Mouse (Mus musculus): ENCODE measurements at regions not wholly inside any gene's neighbourhood (a gene's known extent, or its start where the extent isn't known, plus 50 kb on each side); places are given as distances from the start of the nearest gene placed in this dataset.

DNA sequence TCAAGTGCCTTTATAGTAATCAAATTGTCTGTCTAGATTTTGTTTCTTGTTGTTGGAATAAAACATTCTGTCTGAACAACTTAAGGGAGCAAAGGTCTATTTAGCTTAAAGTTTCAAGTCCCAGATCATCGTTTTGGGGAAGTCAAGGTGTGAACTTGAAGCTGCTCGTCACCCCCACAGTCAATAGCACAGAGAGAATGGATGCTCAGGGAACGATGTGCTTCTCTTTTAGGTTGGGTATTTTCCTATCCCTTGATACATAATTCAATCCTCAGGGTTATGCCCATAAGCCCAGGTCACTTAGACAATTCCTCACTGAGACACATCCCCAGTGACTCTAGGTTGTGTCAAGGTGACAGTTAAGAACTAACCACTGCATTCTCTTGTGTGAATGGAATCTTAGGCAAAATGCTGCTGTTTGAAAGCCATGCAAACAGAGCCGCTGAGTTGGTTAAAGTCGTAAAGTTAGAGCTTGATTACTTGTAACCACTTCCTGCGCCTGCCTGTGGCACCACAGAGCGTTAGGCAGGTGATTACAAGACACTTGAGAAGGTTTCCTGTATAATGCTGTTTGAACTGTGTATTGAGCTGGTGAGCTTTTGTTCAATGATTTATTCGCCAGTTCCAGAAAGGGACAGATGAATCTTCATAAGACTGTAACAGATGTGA, 170.2 kb downstream of the Btg1 start:
- peak; percentile 9 for DNase-seq (ENCODE audit: low read depth, low spot score)

DNA sequence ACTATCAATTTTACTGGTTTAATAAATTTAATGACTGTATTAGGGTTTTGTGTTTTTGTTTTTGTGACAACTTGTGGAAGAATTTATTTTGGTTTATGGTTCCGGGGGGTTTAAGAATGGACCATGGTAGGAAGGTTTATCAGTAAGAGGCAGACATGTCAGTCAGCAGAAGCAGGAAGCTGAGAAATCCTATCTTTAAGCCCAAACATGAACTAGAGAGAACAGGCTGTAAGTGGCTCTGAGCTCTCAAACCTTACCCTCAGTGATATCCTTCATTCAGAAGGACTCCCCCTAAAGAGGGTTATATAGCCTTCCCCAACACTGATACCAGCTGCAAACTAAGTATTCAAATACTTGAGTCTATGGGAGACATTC, 170.8 kb downstream of the Btg1 start:
- no peak for DNase-seq (ENCODE audit: low read depth, low spot score)

DNA sequence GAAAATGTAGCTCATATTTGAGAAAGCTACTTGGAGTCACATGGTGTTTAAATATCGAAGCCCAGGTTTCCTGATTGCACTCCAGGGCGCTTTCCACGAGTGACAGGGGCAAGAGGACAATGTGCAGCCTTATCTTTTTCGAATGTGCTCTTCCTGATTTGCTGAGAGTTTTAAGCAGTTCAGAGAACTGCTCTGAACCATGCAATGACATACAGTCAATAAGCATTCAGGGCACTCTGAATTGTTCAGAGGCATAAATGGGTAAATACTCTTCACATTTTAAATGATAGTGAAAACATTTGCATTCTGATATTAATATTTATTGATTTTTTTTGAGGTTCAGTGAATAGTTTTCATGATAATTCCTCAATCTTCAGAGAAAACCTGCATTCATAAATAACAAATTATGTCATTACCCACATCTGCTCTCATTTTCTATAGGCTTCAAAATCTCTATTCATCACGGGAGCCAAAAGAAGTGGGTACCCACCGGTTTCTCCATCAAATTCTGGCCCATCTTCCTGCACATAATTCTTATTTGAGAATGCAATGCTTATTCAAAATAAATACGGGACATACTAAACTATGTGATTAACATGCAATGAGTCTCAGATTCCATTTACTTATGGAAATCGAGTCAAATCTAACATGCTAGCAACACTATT, 171.7 kb downstream of the Btg1 start:
- no peak for DNase-seq (ENCODE audit: low read depth, low spot score)

DNA sequence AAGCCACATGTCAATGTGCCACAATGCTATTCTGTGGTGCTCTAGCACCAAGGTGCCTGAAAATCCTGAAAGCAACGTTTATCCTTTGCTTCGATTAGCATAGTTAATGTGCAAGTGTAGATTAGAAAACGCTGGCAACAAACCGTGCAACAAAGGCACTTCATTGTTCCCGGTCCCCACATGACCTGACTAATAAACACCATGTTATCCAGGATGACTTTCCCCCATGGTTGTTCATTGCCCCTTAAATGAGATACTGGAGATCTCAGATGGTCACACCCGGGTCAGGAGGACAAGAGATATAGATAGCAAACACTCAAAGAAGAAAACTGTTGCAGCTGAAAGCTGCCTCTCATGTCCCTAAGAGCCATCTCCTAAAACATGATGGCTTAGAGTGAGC, 180.3 kb downstream of the Btg1 start:
- no peak for DNase-seq (ENCODE audit: low read depth, low spot score)

DNA sequence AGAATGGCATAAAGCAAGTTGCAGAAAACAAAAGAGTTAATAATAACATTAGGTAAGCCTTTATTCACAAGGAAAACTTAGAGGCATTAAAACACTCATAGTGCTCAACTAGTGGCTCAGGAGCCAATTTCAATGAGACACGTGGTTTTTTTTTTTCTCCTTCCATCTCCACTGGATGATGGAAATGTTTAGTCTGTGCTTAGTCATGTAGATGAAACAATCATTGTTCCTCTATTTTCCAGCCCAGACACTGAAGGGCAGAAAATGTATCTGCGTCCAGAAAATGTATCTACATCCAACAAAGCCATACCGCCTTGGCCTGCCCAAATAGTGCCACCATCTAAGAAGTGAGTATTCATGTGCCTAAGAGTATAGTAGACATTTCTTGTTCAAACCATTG, 184.0 kb downstream of the Btg1 start:
- no peak for DNase-seq (ENCODE audit: low read depth, low spot score)

DNA sequence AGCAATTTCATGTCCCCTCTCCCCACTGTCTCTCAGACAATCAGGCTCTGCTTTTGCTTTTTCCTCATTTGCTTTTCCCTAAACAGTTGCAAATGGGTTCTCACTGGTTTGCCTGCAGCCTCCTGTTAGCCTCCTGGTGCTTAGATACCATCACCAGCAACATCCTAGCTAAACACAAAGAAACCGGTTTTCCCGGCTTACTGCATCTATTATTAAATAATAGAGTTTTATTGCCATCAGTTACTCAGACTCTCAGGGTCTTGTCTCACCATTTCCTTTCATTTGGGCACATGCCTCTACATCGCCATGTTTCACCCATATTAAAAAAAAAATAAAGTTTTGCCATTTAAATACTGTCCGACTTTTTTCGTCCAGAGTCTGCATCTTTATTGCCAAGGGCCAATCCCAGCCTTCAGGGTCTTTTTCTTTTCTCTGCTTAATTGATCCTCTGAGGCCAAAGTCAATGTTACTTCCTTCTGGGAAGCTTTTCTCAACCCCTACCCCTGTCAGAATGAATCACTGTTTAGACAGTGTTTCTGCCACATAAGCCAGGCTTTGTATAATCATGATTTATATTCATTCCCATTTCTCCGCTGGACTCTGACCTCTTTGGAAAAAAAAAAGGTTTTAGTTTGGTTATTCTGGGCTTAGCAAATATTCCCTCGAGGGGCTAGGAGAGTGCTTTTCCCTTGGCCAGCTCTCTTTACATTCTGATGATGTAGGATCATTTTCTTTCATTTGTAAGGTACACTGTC, 187.4 kb downstream of the Btg1 start:
- no peak for DNase-seq (ENCODE audit: low read depth, low spot score)

DNA sequence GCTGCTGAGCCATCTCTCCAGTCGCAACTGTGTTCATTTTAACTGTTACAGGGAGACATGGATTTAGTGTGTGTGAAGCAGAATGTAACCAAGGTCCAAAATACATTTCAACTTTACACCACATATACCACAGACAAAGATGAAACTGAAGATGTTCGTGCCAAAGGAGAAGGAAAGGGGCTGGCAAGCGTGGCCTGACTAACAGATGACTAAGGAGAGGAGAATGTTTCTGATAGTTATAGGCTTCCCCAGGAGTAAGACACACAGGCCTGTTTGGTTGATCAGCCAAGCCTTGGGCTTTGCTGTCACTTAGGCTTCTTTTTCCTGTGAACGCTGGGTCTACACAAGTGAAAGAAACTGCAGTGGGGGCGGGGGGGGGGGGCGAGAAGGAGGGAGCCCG, 189.8 kb downstream of the Btg1 start:
- DNase-seq (ENCODE audit: low read depth, low spot score): no peak

DNA sequence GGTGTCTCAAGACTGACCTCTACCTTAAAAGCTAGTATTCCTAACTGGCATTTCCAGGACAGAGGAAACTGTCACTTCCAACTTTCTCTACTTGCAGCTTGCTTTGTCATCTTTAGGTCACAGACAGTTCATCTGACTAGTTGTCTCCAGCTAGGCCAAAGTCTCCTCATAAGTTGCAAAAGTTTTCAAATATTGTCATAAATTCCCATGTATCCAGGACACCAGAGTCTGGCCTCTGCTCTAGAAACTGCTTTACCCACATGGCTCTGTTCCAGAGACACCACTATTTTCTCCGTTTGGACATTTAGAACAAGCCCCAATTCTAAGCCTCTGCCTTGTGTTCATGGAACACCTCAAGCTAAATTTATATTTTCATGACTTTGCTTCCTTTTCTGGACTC, 205.0 kb downstream of the Btg1 start:
- no peak for DNase-seq (ENCODE audit: low read depth, low spot score)

DNA sequence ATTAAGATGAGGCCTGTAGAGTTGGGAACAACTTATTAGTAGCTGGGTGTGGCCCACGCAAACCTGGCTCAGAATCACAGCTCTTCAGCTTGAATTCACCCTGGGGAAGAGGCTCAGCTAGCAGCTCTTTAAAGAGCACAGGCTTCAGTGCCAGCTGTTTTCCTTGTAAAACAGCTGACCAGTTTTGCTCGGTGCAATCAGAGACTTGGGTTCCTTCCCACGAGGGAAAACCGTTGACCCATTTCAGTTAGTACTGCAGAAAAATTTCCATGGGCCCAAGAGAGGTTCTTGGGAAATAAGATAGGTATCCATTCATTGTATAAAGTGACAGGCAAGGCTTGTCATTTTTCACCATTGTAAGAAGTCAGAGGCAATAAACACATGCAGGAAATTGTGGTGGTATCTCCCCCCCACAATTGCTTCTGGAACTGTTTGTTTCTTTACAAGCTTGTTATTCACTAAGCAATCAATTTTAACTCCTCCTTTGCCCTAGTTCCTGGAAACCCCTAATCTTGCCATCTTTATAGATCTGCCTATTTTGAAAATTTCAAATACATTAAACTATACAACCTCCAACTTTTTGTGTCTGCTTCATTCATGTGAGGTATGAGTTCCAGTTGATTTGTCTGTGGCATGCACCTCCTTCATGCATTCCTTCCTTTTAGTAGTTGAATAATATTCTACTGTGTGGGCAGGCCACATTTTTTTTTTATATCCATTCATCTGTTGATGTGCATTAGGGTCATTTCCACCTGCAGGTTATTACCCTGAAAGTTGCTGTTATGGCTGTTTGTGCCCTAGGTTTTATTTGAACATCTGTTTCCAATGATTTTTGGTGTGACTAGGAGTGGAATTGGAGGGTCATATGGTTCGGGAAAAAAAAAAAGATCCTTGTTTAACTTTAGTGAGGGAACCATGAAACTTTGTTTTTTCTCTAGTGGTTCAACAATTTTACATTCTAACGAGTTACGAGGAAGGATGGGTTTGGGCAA, 205.8 kb downstream of the Btg1 start:
- DNase-seq (ENCODE audit: low read depth, low spot score): no peak

DNA sequence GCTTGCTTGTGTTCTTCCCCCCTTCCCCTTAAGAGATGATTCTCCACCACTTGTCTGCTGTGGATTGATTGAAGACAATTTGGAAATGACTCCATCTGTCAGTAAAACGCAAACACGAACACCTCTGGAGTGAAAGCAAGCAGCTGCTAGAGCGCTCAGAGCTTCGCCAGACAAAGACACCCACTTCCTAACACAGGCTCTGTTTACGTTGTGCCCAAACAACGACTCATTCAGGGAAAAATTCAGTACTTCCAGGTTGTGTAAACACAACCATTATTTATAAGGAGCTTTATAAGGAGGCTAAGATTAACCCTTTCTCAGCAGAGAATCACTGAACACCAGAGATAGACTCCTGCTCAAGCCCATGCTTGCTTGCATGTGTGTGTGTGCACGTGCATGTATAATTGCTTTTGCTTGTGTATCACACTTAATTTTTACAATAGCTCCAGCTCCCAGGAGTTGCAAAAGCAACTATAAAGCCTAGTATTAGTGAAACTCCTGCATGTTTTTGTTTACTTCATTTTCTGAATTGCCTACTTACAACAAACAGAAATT, 209.5 kb downstream of the Btg1 start:
- no peak for DNase-seq (ENCODE audit: low read depth, low spot score)

DNA sequence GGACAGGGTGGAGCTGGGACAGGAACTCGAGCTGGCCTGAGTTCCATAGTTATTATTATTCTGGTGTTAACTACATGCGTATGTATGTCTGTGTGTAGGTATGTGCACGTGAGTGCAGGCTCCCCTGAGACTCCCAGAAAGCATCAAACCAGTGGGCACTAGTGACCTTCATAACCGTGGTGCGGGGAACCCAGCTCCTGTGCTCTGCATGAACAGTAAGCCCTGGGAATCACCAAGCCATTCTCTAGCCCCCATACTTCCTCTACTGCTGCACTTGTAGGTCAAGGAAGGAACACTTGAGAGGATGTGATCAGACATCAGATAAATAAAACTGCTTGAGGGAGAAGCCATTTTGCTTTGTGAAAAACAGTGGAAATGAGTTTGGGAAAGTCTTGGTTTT, 211.2 kb downstream of the Btg1 start:
- DNase-seq (ENCODE audit: low read depth, low spot score): no peak

DNA sequence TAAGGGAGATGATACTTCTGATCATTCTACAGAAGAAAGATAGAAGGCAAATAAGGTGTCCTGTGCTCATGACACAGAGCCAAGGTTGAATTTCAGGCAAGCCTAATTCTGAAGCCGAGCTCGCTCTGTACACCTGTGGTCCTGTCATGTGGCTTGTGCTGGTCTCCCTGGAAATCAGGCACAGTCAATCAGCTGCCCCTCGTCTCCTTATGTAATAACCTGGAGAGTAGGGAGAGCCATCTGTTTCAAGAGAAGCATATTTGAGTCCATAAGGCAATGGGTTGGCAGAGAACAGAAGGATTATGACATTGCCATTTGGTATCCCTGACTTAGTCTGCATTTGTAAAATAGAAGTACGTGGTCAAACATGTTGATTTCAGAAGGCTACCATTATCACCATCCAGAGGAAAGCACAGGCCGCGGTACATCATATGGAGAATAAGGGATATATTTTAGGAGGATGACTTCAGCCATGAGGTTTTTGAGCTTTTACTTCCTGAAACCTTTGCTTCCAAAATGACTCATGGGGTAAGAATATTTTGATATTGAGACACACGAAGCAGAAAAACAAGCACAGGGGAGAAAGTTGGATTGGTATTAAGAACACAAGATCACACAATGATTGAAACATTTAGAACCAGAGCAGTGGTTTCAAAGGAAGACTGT, 211.9 kb downstream of the Btg1 start:
- no peak for DNase-seq (ENCODE audit: low read depth, low spot score)

DNA sequence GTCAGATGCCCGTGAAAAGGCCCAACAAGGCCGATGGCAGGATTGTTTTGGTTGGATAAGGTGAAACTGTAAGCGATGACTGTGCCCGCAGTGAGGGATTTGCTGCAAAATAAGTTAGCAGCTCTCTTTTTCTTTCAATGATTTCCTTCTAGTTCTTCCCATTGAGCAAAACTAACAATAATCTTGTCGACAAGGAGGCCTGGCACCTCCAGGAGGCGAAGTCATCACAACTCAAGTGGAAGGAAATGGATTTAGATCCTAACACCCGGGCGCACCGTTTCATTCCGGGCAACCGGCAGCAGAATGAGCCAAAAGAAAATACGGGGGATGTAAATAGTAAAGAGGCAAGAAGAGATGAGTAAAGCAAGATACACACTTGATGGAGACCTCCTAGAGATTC, 214.3 kb downstream of the Btg1 start:
- no peak for DNase-seq (ENCODE audit: low read depth, low spot score)

DNA sequence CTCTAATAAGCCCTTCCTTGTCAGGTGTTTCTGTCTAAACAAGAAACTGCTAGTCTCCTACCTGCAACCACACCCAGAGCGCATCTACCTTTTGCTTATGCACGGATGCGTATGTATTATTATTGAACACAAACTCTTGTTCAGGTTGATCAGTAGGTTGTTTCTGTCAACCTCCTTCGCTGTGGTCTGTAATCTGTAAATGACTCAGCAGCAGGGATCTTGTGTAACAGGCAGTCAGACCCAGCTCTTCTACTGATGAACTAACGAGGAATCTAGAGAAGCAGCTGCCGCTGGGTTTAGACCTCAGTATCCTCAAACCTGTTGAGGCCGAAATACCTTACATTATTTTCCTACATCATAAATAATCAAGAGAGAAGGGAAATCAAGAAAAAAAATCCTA, 220.4 kb downstream of the Btg1 start:
- no peak for DNase-seq (ENCODE audit: low read depth, low spot score)

DNA sequence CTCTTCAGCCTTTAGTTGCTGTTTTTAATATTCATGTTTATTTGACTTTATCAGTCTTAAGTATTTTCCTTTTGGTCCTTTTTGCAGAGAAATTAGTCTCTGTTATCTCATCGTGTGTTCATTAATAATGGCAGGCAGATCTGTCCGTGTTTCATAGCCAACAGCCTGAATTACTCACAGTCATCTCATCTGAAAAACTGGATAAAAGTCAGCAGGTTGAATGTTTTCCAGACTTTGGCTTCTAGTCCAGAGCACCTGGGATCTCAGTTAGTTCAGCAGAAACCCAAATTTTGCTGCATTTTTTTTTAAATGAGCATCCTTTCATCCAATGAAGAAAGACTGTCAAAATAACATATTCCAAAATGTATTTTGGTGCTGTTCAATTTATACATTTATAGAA, 224.3 kb downstream of the Btg1 start:
- no peak for DNase-seq (ENCODE audit: low read depth, low spot score)

DNA sequence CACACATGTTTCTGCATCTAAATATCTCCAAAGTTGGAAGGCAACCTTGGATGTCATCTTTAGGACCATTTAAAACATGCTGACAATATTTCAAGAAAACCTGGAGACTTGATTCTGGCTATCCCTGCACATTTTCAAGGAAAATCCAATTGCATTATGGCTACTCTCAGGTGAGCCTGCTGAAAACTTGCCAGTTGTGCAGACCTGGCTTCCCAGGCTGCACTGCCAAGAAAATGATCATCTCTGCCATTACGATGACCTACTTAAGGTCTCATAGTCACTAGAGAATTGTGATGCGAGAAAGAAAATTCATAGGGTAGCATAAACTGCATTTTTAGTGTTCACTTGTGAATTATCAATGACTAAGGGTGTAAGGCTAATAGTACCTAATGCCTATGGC, 225.2 kb downstream of the Btg1 start:
- DNase-seq (ENCODE audit: low read depth, low spot score): no peak

DNA sequence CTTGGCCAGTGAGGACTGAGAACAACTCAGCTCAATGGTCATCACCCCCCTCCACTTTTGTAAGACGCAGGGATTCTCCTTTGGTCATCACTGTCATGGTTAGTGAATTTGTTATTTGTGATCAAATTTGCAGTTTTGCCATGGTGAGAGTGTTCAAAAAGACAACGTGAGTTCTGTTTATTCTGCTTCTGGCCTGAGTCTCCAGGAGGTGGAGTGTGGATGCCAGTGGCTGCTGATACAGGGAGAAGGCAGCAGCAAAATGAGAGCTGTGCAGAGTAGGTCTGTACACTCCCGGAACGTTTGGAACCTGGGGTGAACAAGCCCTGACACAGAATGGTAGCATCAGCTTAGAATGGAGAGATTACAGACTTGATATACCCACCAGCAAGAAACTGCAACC, 229.1 kb downstream of the Btg1 start:
- no peak for DNase-seq (ENCODE audit: low read depth, low spot score)

DNA sequence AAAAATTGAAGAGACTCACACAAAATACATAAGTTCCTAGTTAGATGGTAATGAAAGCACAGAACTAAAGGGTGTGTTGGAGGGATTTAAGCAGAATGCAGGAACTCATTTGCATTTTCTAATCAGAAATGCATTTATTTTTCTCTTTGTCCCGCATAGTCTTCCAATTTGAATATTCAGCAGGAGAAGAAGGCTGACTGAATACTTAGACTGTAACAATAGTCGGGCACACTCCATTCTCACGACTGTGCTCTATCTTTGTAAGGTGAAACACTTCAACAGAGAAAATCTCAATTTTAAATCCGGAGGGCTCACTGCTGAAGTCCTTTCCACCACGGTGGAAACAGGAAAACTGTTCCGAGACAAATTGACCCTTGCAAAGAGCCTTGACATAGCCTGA, 230.2 kb downstream of the Btg1 start:
- no peak for DNase-seq (ENCODE audit: low read depth, low spot score)

DNA sequence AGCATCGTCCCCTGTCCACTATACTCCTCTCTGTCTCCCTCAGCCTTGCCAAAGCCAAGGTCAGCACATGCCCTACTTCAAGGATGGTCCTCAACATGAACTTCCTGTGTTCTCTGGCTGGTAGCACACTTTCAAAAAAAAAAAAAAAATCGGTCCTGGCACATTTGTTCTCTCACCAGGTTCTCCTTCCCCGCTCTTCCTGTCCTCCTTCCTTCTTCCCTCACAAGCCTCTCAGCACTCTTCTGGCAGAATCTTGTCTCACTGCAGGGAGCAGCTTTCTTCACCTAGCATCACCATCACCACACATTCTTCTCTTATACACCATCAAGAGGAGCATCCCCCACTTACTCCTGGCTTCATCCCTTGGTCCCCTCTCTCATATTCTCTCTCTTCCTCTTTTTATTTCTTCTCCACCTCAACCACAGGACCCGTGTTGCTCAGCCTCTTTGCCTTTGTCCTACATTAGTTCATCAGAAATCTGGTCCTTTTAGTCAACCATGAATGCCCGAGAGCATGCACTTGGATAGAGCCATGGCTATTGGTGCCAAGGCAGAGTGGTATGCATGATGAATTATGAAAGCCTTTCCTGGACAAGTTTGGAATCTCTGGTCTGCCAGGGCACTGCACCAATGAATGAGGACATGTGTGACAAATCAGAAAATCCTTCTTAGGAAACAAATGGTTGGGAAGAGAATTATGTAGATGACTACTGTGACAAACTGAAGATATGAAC, 230.8 kb downstream of the Btg1 start:
- DNase-seq (ENCODE audit: low read depth, low spot score): no peak

DNA sequence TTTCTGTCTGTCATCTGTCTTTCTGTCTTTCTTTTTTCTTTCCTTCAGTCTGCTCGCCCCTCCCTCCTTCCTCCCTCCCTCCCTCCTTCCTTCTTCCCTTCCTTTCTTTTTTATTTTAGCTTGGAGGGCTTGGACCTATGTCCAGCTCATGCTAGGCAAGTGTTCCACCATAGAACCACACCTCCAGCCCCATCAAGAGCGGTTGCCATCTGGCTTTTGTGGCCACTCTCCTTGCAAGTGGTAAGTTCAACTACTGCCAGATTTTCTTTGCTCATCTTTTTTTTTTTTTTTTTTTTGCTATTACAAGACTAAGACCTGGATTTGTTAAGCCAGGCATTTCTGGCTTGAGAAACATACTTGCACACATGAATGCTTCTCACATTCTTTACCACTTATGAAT, 231.7 kb downstream of the Btg1 start:
- no peak for DNase-seq (ENCODE audit: low read depth, low spot score)
